Mouse (Mus musculus) limb, embryonic 13.5 days (tissue): ENCODE results near the gene Gm21887. TPM values are rescaled to one million over a fixed set of nuclear protein-coding genes. Genes with fewer than 3 reads are reported as not detected.
"Not testable (repeated sequence)": the region's sequence is repeated elsewhere in the genome, so short reads cannot be mapped to it uniquely, and the experiment has no call there.

Experiments
- ATAC-seq: fragments of 200-750 bp; cut with Nextera tagmentation; 2 replicates; pipeline ENCODE4 v1.8.0; 2017; ENCODE audit warnings: low read depth, moderate number of reproducible peaks, moderate TSS enrichment; ENCODE audit not compliant: low FRiP score
- H3K27ac ChIP-seq: fragments of 300-500 bp; sonication (generic); 2 replicates; pipeline ENCODE4 v1.5.1; 2015; ENCODE audit warnings: inconsistent platforms, mild to moderate bottlenecking, moderate library complexity
- H3K27me3 ChIP-seq: fragments of 300-500 bp; sonication (generic); 2 replicates; pipeline ENCODE4 v1.6.1; 2015; ENCODE audit warnings: mild to moderate bottlenecking, inconsistent platforms
- H3K36me3 ChIP-seq: fragments of 300-500 bp; sonication (generic); 2 replicates; pipeline ENCODE4 v1.6.1; 2015; ENCODE audit warnings: inconsistent platforms, mild to moderate bottlenecking, moderate library complexity
- H3K4me1 ChIP-seq: fragments of 300-500 bp; sonication (generic); 2 replicates; pipeline ENCODE4 v1.6.1; 2015; ENCODE audit warnings: inconsistent platforms
- H3K4me2 ChIP-seq: fragments of 300-500 bp; sonication (generic); replicated peaks from 2 replicates; pipeline ENCODE4 v1.6.1; 2015; ENCODE audit warnings: inconsistent platforms, mild to moderate bottlenecking, moderate library complexity
- H3K4me3 ChIP-seq: fragments of 300-500 bp; sonication (generic); 2 replicates; pipeline ENCODE4 v1.5.1; 2015; ENCODE audit warnings: moderate library complexity, mild to moderate bottlenecking, inconsistent platforms
- H3K9ac ChIP-seq: fragments of 300-500 bp; sonication (generic); 2 replicates; pipeline ENCODE4 v1.6.1; 2015; ENCODE audit warnings: mild to moderate bottlenecking, inconsistent platforms
- H3K9me3 ChIP-seq: fragments of 300-500 bp; sonication (generic); 2 replicates; pipeline ENCODE4 v1.6.1; 2016; ENCODE audit warnings: inconsistent platforms
- WGBS: fragments of 180-500 bp; shearing (Covaris S2); methylation state at CpG from one replicate; pipeline ENCODE4 v1.1.7; 2015; 5-methylcytosine and 5-hydroxymethylcytosine counted together
- polyA plus RNA-seq: library from polyadenylated mRNA; unstranded; fragments of >200 nt; fragmentation: Nextera tagmentation; extraction: Ambion mirVana; gene quantifications from 2 replicates; pipeline ENCODE4 v1.2.1, GENCODE M21; 2015

The Gm21887 gene
- polyA plus RNA-seq, 1 experiment from 2014 or later: 209 TPM

DNA sequence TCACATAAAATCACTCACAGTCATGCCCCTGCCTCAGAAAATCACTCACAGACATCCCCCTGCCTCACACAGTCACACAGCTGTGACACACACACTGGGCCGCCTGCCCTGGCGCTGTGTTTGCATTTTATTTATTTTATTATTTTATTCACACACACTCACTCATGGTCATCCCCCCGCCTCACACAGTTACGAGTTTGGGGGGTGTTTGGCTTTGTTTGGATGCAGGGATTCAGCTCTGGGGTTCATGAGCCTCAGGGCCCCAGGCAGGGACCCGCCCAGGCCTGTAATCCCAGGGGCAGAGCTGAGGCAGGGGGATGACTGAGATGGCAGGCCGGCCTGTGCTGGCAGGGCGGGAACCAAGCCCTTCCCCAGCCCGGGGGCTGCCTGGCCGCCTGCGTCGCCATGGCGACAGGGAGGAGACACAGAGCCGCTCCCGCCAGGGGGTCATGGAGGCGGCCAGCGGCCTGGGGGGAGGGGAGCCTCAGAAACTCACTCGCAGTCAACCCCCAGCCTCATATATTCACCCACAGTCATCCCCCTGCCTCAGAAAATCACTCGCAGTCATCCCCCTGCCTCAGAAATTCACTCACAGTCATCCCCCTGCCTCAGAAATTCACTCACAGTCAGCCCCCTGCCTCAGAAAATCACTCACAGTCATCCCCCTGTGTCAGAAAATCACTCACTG lies 6.8 kb upstream of the Gm21887 start:
- not testable (repeated sequence) for H3K27ac ChIP-seq, H3K9ac ChIP-seq, ATAC-seq, H3K36me3 ChIP-seq, H3K4me3 ChIP-seq, H3K4me1 ChIP-seq, H3K27me3 ChIP-seq, H3K4me2 ChIP-seq
- WGBS: 52% methylated on average over 18 of the region's 18 CpGs
- H3K9me3 ChIP-seq: peaks cover 33% of the 10 kb centered on the region

DNA sequence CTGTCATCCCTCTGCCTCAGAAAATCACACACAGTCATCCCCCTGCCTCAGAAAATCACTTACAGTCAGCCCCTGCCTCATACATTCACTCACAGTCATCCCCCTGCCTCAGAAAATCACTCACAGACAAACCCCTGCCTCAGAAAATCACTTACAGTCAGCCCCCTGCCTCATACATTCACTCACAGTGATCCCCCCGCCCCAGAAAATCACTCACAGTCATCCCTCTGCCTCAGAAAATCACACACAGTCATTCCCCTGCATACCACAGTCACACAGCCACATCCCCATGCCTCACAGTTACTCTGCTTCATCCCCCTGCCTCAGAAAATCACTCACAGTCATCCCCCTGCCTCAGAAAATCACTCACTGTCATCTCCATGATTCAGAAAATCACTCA lies 5.9 kb upstream of the Gm21887 start:
- H3K36me3 ChIP-seq, H3K27ac ChIP-seq, ATAC-seq, H3K4me2 ChIP-seq, H3K4me1 ChIP-seq, H3K9ac ChIP-seq, H3K27me3 ChIP-seq, H3K4me3 ChIP-seq: not testable (repeated sequence)
- peaks cover 42% of the 10 kb centered on the region for H3K9me3 ChIP-seq
- WGBS: 34% methylated on average over 1 of the region's 1 CpGs

- H3K27ac ChIP-seq, H3K4me1 ChIP-seq, H3K4me3 ChIP-seq, H3K27me3 ChIP-seq, H3K36me3 ChIP-seq, ATAC-seq, H3K4me2 ChIP-seq, H3K9ac ChIP-seq: not testable (repeated sequence)
- peaks cover 46% of the 10 kb centered on the region for H3K9me3 ChIP-seq
- WGBS: 57% methylated on average over 2 of the region's 2 CpGs
Observed at GRCm38 (mm10) chrX:170004236-170004635, 5.2 kb upstream of the Gm21887 start.

DNA sequence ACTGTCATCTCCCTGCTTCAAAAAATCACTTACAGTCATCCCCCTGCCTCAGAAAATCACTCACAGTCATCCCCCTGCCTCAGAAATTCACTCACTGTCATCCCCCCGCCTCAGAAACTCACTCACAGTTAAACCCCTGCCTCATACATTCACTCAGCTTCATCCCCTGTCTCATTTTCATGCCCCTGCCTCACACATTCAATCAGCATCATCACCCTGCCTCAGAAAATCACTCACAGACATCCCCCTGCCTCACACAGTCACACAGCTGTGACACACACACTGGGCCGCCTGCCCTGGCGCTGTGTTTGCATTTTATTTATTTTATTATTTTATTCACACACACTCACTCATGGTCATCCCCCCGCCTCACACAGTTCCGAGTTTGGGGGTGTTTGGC lies 4.7 kb upstream of the Gm21887 start:
- H3K9ac ChIP-seq: not testable (repeated sequence)
- WGBS: 52% methylated on average over 5 of the region's 5 CpGs

GRCm38 (mm10) chrX:170005194-170005593 lies 4.3 kb upstream of the Gm21887 start:
- not testable (repeated sequence) for H3K27me3 ChIP-seq, H3K4me3 ChIP-seq, H3K4me1 ChIP-seq, ATAC-seq, H3K9ac ChIP-seq, H3K4me2 ChIP-seq, H3K27ac ChIP-seq
- H3K9me3 ChIP-seq: peaks cover 53% of the 10 kb centered on the region
- WGBS: 34% methylated on average over 13 of the region's 13 CpGs
- peaks cover 11% of the 10 kb centered on the region for H3K36me3 ChIP-seq

More for the DNA sequence above, 4.7 kb upstream of the Gm21887 start:
- Histone ChIP-seq H3K9me3 (peaks cover 51% of the 10 kb centered on the region), H3K36me3 (peaks cover 11% of the 10 kb centered on the region)
- not testable (repeated sequence) for H3K4me3 ChIP-seq, H3K4me1 ChIP-seq, H3K4me2 ChIP-seq, ATAC-seq, H3K27ac ChIP-seq, H3K27me3 ChIP-seq

- 45% methylated on average over 1 of the region's 1 CpGs for WGBS
- H3K9ac ChIP-seq, H3K4me2 ChIP-seq, H3K27me3 ChIP-seq, H3K27ac ChIP-seq, H3K4me3 ChIP-seq, ATAC-seq, H3K4me1 ChIP-seq: not testable (repeated sequence)
- H3K36me3 ChIP-seq: peaks cover 15% of the 10 kb centered on the region
- peaks cover 55% of the 10 kb centered on the region for H3K9me3 ChIP-seq
Observed at GRCm38 (mm10) chrX:170005695-170006297, 3.7 kb upstream of the Gm21887 start.

- 58% methylated on average over 3 of the region's 3 CpGs for WGBS
- peaks cover 21% of the 10 kb centered on the region for H3K36me3 ChIP-seq
- not testable (repeated sequence) for H3K4me2 ChIP-seq, H3K4me1 ChIP-seq, H3K27ac ChIP-seq, H3K9ac ChIP-seq, H3K4me3 ChIP-seq, H3K27me3 ChIP-seq, ATAC-seq
- peaks cover 57% of the 10 kb centered on the region for H3K9me3 ChIP-seq
Observed at GRCm38 (mm10) chrX:170006694-170007247, 2.7 kb upstream of the Gm21887 start.

DNA sequence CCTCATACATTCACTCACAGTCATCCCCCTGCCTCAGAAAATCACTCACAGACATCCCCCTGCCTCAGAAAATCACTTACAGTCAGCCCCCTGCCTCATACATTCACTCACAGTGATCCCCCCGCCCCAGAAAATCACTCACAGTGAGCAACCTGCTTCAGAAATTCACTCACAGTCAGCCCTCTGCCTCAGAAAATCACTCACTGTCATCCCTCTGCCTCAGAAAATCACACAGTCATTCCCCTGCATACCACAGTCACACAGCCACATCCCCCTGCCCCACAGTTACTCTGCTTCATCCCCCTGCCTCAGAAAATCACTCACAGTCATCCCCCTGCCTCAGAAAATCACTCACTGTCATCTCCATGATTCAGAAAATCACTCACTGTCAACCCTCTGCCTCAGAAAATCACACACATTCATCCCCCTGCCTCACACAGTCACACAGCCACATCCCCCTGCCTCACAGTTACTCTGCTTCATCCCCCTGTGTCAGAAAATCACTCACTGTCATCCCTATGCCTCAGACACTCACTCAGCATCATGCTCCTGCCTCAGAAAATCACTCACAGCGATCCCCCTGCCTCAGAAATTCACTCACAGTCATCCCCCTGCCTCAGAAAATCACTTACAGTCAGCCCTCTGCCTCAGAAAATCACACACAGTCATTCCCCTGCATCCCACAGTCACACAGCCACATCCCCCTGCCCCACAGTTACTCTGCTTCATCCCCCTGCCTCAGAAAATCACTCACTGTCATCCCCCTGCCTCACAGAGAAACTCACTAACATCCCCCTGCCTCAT lies 1.9 kb upstream of the Gm21887 start:
- H3K4me1 ChIP-seq, ATAC-seq, H3K9ac ChIP-seq, H3K4me3 ChIP-seq, H3K27me3 ChIP-seq, H3K27ac ChIP-seq, H3K4me2 ChIP-seq: not testable (repeated sequence)
- Histone ChIP-seq H3K9me3 (peaks cover 57% of the 10 kb centered on the region), H3K36me3 (peaks cover 21% of the 10 kb centered on the region)
- 50% methylated on average over 2 of the region's 2 CpGs for WGBS

DNA sequence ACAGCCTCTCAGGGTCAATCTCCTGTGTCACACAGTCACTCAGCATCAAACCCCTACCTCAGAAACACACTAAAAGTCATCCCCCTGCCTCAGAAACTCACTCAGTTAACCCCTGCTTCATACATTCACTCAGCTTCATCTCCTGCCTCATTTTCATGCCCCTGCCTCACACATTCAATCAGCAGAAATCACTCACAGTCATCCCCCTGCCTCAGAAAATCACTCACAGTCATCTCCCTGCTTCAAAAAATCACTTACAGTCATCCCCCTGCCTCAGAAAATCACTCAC lies 1.3 kb upstream of the Gm21887 start:
- H3K4me3 ChIP-seq, H3K27me3 ChIP-seq, ATAC-seq, H3K4me1 ChIP-seq, H3K9ac ChIP-seq, H3K4me2 ChIP-seq, H3K27ac ChIP-seq: not testable (repeated sequence)
- H3K36me3 ChIP-seq: peaks cover 21% of the 10 kb centered on the region
- H3K9me3 ChIP-seq: peaks cover 57% of the 10 kb centered on the region

DNA sequence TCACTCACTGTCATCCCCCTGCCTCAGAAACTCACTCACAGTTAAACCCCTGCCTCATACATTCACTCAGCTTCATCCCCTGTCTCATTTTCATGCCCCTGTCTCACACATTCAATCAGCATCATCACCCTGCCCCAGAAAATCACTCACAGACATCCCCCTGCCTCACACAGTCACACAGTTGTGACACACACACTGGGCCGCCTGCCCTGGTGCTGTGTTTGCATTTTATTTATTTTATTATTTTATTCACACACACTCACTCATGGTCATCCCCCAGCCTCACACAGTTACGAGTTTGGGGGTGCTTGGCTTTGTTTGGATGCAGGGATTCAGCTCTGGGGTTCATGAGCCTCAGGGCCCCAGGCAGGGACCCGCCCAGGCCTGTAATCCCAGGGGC lies 875 bp upstream of the Gm21887 start:
- not testable (repeated sequence) for ATAC-seq, H3K27me3 ChIP-seq, H3K4me1 ChIP-seq, H3K9ac ChIP-seq, H3K27ac ChIP-seq, H3K4me3 ChIP-seq, H3K4me2 ChIP-seq
- 51% methylated on average over 3 of the region's 3 CpGs for WGBS
- peaks cover 57% of the 10 kb centered on the region for H3K9me3 ChIP-seq
- H3K36me3 ChIP-seq: peaks cover 21% of the 10 kb centered on the region

GRCm38 (mm10) chrX:170009801-170010221 lies 352 bp downstream of the Gm21887 start:
- H3K4me1 ChIP-seq, H3K4me2 ChIP-seq, H3K27me3 ChIP-seq: not testable (repeated sequence)
- Histone ChIP-seq H3K27ac (peak overlapping the region; percentile 80), H3K9me3 (peaks cover 49% of the 10 kb centered on the region), H3K36me3 (peaks cover 18% of the 10 kb centered on the region), H3K9ac (peak overlapping the region; percentile 72), H3K4me3 (peak overlapping the region; percentile 51)
- peak; percentile 97 for ATAC-seq
- 64% methylated on average over 25 of the region's 25 CpGs for WGBS
